Mouse (Mus musculus) limb, embryonic 14.5 days (tissue): ENCODE measurements at regions not wholly inside any gene's neighbourhood (a gene's known extent, or its start where the extent isn't known, plus 50 kb on each side); places are given as distances from the start of the nearest gene placed in this dataset.

ENCODE experiments used
- ATAC-seq: fragments of 200-750 bp; cut with Nextera tagmentation; 2 replicates; pipeline ENCODE4 v1.8.0; 2017; ENCODE audit warnings: low read depth, moderate number of reproducible peaks, moderate TSS enrichment; ENCODE audit not compliant: low FRiP score
- DNase-seq: peaks from one replicate; pipeline ENCODE4 v3.0.0-alpha.2; 2015; ENCODE audit warnings: low spot score
- H3K27ac ChIP-seq: fragments of 300-500 bp; sonication (generic); replicated peaks from 2 replicates; pipeline ENCODE4 v1.5.1; 2014; ENCODE audit warnings: low read depth, mild to moderate bottlenecking, low read length, moderate library complexity, mixed read lengths
- H3K27me3 ChIP-seq: fragments of 300-500 bp; sonication (generic); 2 replicates; pipeline ENCODE4 v1.6.1; 2014; ENCODE audit warnings: low read length, mixed read lengths; ENCODE audit not compliant: control insufficient read depth, insufficient read depth
- H3K36me3 ChIP-seq: fragments of 300-500 bp; sonication (generic); 2 replicates; pipeline ENCODE4 v1.6.1; 2014; ENCODE audit warnings: mild to moderate bottlenecking, low read length, moderate library complexity, mixed read lengths; ENCODE audit not compliant: control insufficient read depth, insufficient read depth
- H3K4me1 ChIP-seq: fragments of 300-500 bp; sonication (generic); 2 replicates; pipeline ENCODE4 v1.6.1; 2014; ENCODE audit warnings: antibody characterized with exemption, low read length, mixed read lengths; ENCODE audit not compliant: control insufficient read depth, insufficient read depth
- H3K4me2 ChIP-seq: fragments of 300-500 bp; sonication (generic); replicated peaks from 2 replicates; pipeline ENCODE4 v1.6.1; 2014; ENCODE audit warnings: low read depth, mild to moderate bottlenecking, low read length, moderate library complexity; ENCODE audit not compliant: severe bottlenecking
- H3K4me3 ChIP-seq: fragments of 300-500 bp; sonication (generic); replicated peaks from 2 replicates; pipeline ENCODE4 v1.5.1; 2014; ENCODE audit warnings: low read length
- H3K9ac ChIP-seq: fragments of 300-500 bp; sonication (generic); 2 replicates; pipeline ENCODE4 v1.6.1; 2014; ENCODE audit warnings: mild to moderate bottlenecking, low read depth, low read length, moderate library complexity; ENCODE audit not compliant: severe bottlenecking
- H3K9me3 ChIP-seq: fragments of 300-500 bp; sonication (generic); 2 replicates; pipeline ENCODE4 v1.6.1; 2016; ENCODE audit warnings: low read length; ENCODE audit not compliant: control insufficient read depth
- POLR2A ChIP-seq: fragments of 200-500 bp; IDR thresholded peaks from 2 replicates; pipeline ENCODE4 v1.8.0; 2012; ENCODE audit warnings: inconsistent platforms, mild to moderate bottlenecking, moderate library complexity, borderline replicate concordance; ENCODE audit not compliant: insufficient read depth, insufficient read length; ENCODE audit errors: extremely low read depth
- WGBS: fragments of 180-500 bp; shearing (Covaris S2); extraction: QIAGEN DNeasy Blood & Tissue Kit; methylation state at CpG from one replicate; pipeline ENCODE4 v1.1.7; 2014; 5-methylcytosine and 5-hydroxymethylcytosine counted together

DNA sequence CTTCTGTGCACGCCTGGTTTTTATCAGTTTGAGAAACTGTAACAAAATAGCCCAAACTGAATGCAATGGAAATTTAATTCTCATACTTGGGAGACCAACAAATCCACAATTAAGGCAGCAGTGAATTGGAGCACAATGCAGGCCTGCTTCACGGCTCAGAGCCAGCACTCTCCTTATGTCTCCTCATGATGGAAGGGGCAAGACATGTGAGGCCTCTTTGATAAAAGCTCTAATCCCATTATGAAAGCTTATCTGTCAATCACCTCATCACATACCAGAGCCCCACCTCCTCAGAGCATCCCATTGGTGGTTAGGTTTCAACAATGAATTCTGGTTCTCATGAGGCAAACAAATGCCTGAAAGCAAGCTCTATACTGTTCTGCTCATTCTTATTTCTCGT, 143.8 kb downstream of the Tgfb2 start:
- no peaks in the 10 kb centered on the region for H3K36me3 ChIP-seq
- H3K9ac ChIP-seq = no peak overlapping the region
- 84% methylated on average over 3 of the region's 3 CpGs for WGBS
- no peaks in the 10 kb centered on the region for H3K27me3 ChIP-seq
- DNase-seq (no peak), ATAC-seq (no peak)
- no peak for TF ChIP-seq POLR2A
- H3K4me1 ChIP-seq = no peaks in the 10 kb centered on the region
- H3K27ac ChIP-seq = no peak overlapping the region
- H3K4me3 ChIP-seq = no peak overlapping the region
- no peaks in the 10 kb centered on the region for H3K9me3 ChIP-seq
- H3K4me2 ChIP-seq = no peak overlapping the region

DNA sequence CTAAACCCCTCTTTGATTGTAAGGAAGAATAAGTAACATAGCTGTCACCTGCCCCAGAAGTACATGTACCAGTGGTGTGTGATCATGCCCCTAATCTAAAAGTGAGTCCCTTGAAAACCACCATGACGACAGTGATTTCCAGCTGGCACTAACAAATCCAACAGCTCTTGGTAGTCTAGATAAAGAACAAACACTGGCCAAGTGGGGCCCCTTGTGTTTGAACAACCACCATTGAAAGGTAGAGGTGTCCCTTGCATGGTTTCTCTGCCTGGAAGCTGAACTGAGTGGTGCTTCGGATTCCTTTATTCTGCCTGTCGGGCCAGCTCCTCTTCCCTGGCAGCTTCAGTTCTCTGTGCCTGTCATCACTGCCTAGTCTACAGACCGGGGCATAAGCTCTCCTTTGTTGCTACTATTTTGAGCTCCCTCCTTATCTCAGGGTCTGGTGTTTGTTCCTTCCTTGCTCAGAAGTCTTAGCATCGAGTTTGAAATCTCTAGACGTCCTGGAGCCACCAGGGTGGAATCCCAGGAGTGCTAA, 150.3 kb downstream of the Tgfb2 start:
- H3K27me3 ChIP-seq = no peaks in the 10 kb centered on the region
- no peak for TF ChIP-seq POLR2A
- no peaks in the 10 kb centered on the region for H3K36me3 ChIP-seq
- H3K4me1 ChIP-seq = no peaks in the 10 kb centered on the region
- DNase-seq (no peak), ATAC-seq (no peak)
- no peak overlapping the region for H3K27ac ChIP-seq
- H3K4me2 ChIP-seq = no peak overlapping the region
- H3K9me3 ChIP-seq = no peaks in the 10 kb centered on the region
- no peak overlapping the region for H3K9ac ChIP-seq
- no peak overlapping the region for H3K4me3 ChIP-seq
- WGBS = 58% methylated on average over 6 of the region's 6 CpGs

DNA sequence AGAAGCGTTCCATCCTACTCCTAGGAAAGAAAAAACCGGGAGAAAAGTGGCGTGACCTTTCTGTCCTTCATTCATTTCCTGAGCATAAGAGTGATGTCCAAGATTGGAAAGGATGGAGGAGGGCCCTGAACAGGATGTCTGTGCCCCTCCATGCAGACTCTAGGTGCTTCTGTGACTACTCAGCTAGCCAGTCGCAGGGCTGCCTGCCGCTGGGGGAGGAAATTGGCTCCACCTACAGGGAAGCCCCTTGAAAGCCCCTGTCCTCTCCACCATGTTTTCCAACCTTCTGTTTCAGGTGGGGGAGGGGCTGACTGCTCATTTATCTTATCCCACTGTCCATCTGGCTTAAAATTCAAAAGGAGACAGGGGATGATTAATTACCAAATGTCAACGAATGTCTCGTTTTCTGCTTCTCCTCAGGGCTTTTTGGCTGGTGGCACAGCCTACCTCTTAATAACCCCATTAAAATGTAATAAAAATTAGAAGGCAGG, 151.2 kb downstream of the Tgfb2 start:
- no peak for ATAC-seq
- H3K4me2 ChIP-seq = no peak overlapping the region
- no peak for DNase-seq
- H3K27me3 ChIP-seq = no peaks in the 10 kb centered on the region
- no peaks in the 10 kb centered on the region for H3K36me3 ChIP-seq
- no peak overlapping the region for H3K4me3 ChIP-seq
- H3K9me3 ChIP-seq = no peaks in the 10 kb centered on the region
- no peaks in the 10 kb centered on the region for H3K4me1 ChIP-seq
- no peak overlapping the region for H3K9ac ChIP-seq
- H3K27ac ChIP-seq = no peak overlapping the region
- TF ChIP-seq POLR2A = no peak
- WGBS = 67% methylated on average over 7 of the region's 7 CpGs

DNA sequence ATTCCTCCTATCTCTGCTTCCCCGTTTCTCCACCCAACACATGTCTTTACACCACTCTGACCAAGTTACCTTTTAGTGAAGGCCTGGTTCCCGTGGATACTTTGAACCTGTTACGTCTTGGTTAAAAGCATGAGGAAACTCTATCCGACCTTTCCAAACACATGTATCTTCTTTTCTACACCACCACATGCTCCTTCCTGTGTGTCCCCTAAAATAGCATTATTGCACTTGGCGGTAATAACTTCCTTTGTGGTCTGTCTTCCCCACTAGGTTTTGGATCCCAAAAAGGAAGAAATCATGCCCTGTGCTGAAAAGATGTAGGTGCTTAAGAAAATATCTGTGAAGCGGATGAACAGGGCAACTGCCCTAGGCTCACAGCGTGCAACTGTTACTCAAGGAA, 153.1 kb downstream of the Tgfb2 start:
- H3K9ac ChIP-seq = no peak overlapping the region
- no peak overlapping the region for H3K27ac ChIP-seq
- TF ChIP-seq POLR2A = no peak
- H3K4me3 ChIP-seq = no peak overlapping the region
- no peak overlapping the region for H3K4me2 ChIP-seq
- no peak for ATAC-seq
- no peak for DNase-seq
- no peaks in the 10 kb centered on the region for H3K4me1 ChIP-seq
- H3K27me3 ChIP-seq = no peaks in the 10 kb centered on the region
- H3K36me3 ChIP-seq = no peaks in the 10 kb centered on the region
- 86% methylated on average over 7 of the region's 7 CpGs for WGBS
- H3K9me3 ChIP-seq = no peaks in the 10 kb centered on the region

DNA sequence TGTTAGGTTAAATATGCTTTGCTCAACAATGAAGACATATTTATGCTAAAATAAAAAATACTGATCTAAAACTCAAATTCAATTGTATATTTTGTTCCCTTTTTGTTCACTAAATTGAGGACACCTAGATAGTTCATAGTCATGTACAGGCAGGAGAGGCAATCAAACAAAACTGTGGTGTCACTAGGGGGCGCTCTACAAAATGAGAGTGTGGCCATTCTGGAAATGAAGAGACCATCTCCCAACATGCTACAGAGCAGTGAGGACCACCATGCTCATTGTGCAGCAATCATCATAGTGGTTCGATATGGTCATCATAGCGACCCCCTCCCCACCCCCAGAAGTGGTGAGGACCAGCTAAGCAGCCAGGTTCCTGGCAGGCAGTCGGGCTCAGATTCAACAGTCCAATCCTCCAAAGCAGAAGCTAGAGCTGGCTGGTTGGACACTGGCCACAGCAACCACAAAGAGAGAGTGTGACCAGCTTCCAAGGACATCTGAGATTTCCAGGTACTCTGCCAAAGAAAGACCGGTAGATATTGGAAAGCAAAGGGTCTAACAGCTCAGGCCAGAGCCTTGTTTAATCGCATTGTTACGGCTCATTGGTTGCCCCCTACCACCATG, 155.4 kb downstream of the Tgfb2 start:
- Histone ChIP-seq H3K27me3 (no peaks in the 10 kb centered on the region), H3K9ac (no peak overlapping the region), H3K36me3 (no peaks in the 10 kb centered on the region), H3K4me2 (no peak overlapping the region), H3K9me3 (no peaks in the 10 kb centered on the region), H3K4me1 (peaks cover 9% of the 10 kb centered on the region), H3K4me3 (no peak overlapping the region), H3K27ac (no peak overlapping the region)
- no peak for DNase-seq
- 84% methylated on average over 7 of the region's 7 CpGs for WGBS
- TF ChIP-seq POLR2A = no peak
- ATAC-seq = no peak
